Mouse (Mus musculus): ENCODE measurements at regions not wholly inside any gene's neighbourhood (a gene's known extent, or its start where the extent isn't known, plus 50 kb on each side); places are given as distances from the start of the nearest gene placed in this dataset.

DNA sequence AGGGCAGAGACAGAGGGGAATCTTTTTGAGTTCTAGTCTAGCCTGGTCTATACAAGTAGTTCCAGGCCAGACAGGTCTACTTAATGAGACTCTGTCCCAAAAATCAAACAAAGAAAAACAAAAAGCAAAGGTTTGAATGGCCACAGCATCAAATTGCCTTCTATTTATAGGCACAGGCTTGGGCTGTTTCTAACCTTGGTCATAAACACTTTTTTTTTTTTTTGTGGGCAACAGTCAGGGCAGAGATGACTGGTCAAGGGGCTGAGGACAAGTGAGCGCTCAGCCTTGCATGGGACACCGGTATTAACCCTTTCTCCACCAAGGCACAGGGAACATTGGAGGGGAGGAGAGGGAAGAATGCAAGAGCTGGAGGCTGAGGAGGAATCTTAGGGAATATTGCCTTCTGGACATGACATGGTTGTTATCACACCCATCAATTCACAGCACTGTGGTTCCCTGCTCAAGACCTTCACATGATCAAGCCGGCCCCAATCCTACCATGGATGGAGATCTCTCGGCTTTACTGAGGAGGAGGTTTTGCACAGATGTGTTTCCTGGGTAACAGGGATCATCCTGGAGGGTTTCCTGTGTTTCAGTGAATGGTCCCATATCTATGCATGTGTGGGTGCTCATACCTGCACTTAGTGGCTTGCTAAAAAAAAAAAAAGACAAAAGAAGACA lies 59.8 kb upstream of the Ubash3b start:
- TF ChIP-seq CTCF (IDR thresholded peaks at IDR 0.05; ENCODE audit: low read depth) (no peak), EP300 (IDR thresholded peaks at IDR 0.05; ENCODE audit: low read depth) (no peak)
